Mouse (Mus musculus) bone marrow macrophage, adult 2 months (primary cell): ENCODE measurements at regions not wholly inside any gene's neighbourhood (a gene's known extent, or its start where the extent isn't known, plus 50 kb on each side); places are given as distances from the start of the nearest gene placed in this dataset.
A peak's percentile ranks its signal among the peaks of the same experiment; 100 is the strongest.

Source experiments
- H3K27ac ChIP-seq: 2 replicates; pipeline ENCODE4 v1.5.1; 2012; ENCODE audit warnings: low read depth, low read length; ENCODE audit not compliant: insufficient read depth
- H3K4me1 ChIP-seq: 2 replicates; pipeline ENCODE4 v1.6.1; 2012; ENCODE audit warnings: low read length; ENCODE audit not compliant: control insufficient read depth, insufficient read depth
- H3K4me3 ChIP-seq: 2 replicates; pipeline ENCODE4 v1.5.1; 2012; ENCODE audit warnings: mild to moderate bottlenecking, low read length, moderate library complexity; ENCODE audit not compliant: insufficient read depth
- CTCF ChIP-seq: IDR thresholded peaks from 2 replicates; pipeline ENCODE4 v1.5.1; 2012; ENCODE audit warnings: low read depth, mild to moderate bottlenecking, low read length, moderate library complexity
- POLR2A ChIP-seq: IDR thresholded peaks from 2 replicates; pipeline ENCODE4 v1.6.1; 2012; ENCODE audit warnings: mild to moderate bottlenecking, low read depth, low read length, borderline replicate concordance

DNA sequence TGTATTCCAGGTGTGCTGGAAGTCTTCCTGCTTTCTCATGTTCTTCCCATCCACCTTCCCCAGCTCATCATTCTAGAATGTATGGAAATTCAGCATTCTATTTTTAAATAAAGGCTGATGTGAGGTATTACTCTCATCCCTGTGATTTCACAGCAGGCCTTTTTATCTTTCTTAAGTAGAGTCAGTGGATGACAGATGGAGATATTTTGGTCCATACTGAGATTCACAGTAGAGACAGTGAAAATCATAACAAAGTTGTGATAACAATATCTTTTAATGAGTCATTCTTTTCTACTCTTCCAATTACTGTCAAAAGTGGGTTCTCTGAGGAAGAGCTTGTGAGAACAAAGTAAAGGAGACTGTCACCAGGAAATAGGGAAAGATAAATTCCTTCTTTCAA is 132.4 kb downstream of the AI429214 start:
- Histone ChIP-seq H3K4me1 (no peaks in the 10 kb centered on the region), H3K27ac (no peak overlapping the region), H3K4me3 (no peak overlapping the region)
- TF ChIP-seq POLR2A (no peak), CTCF (no peak)

DNA sequence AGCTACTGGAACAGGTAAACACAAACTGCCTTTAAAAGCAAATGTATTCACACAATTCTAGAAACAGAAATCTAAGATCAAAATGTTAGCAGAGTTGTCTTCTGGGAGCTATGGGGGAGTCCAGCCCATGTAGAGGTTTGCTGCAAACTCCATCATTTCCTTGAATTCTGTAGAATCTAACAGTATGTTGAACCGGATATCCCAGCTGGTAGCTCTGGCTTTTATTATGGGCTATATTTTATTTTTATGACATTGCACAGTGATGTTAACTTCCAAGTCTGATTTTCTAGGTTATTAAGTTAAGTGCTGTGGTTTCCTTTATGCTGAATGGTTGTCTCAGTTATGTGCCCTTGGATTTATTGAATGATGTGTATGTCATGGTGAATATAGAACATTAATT is 136.3 kb downstream of the AI429214 start:
- Histone ChIP-seq H3K4me3 (no peak overlapping the region), H3K4me1 (no peaks in the 10 kb centered on the region), H3K27ac (no peak overlapping the region)
- TF ChIP-seq POLR2A (no peak), CTCF (no peak)

DNA sequence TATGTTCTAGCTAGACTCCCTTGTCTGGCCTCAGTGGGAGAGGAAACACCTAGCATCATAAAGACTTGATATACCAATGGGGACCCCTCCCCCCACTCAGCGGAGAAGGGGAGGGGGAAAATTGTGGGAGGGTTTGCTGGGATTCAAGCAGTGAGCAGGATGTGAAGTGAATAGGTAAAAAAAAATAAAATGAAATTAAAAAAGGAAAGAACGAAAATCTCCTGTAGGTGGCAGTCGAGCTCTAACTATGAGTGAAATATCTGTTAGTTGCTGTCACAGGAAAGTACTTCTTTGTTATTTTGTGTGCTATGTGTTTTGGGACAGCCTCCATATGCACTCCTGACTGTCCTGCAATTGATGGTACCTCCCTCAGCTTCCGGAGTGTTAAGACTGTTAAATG is 138.6 kb downstream of the AI429214 start:
- no peak overlapping the region for H3K4me3 ChIP-seq
- H3K4me1 ChIP-seq, result no peaks in the 10 kb centered on the region
- H3K27ac ChIP-seq, result no peak overlapping the region
- TF ChIP-seq CTCF (no peak), POLR2A (no peak)

DNA sequence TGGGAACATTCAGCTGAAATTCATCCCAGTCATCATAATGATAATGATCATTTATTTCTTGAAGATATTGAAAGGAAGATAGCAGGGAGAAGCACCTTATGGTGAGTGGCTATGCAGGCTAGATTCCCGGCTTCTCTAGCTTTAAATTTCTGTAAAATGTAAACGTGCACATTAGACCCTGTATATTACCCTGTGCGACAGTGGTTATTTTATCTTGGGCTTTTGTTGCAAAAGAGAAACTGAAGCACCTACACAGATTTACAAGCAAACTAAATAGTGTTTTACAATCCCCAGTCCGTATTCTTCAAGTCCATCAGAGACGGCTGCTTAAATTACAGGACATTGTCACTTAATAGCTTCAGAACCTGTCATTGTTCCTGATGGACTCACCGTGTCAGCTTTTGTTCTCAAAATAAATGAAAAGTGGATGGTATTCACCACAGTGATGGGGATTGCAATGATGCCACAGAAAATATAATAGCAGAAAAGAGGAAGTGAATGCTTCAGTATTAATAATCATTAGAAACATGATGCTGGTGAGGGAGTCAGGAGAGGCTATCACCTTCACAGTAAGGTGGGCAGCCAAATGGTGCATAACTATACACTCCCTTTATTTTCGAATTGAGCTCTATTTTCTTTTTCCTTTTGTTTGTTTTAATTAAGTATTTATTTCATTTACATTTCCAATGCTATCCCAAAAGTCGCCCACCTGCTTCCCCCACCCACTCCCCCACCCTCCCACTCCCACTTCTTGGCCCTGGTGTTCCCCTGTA is 141.0 kb downstream of the AI429214 start:
- Histone ChIP-seq H3K27ac (no peak overlapping the region), H3K4me3 (no peak overlapping the region), H3K4me1 (no peaks in the 10 kb centered on the region)
- TF ChIP-seq CTCF (no peak), POLR2A (no peak)

DNA sequence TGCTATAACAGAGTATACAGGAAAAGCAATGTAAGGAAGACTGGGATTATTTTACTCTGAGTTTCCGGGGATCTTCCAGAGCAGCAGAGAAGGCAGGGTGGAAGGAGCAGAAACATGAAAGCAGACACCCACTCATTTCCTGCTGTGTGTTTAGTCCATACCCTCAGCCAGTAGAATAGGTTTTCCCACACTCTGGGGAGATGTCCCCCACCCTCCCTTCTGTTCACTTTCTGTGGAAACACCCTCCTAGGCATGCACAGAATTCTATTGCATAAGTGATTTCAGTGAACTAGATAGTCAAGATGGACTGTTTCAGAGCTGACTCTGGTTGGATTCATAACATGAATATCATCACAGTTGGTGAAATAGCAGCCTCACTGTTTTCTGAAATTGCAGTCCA is 156.9 kb downstream of the AI429214 start:
- H3K27ac ChIP-seq, result no peak overlapping the region
- no peak overlapping the region for H3K4me3 ChIP-seq
- TF ChIP-seq POLR2A, result no peak
- TF ChIP-seq CTCF, result no peak
- no peaks in the 10 kb centered on the region for H3K4me1 ChIP-seq

DNA sequence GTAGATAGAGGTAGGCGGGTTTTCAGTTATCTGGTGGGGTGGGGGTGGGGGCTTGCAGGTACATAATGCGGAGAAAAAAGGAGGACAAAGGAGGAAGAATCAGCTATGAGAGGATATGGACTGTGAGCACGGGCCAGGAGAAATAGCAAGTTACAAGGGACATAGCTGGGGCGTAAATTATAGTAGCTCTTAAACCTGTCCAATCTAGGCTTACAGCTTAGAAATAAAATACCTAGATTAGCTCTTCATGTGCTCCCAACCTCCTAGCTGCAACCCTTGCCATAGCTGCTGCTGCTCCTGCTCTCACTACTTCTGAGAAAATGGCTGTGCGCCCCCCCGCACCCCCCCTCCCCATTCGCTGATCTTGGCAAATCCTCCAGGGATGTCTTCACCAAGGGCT is 161.0 kb downstream of the AI429214 start:
- H3K4me3 ChIP-seq, result no peak overlapping the region
- no peaks in the 10 kb centered on the region for H3K4me1 ChIP-seq
- TF ChIP-seq CTCF, result no peak
- no peak for TF ChIP-seq POLR2A
- H3K27ac ChIP-seq, result no peak overlapping the region

DNA sequence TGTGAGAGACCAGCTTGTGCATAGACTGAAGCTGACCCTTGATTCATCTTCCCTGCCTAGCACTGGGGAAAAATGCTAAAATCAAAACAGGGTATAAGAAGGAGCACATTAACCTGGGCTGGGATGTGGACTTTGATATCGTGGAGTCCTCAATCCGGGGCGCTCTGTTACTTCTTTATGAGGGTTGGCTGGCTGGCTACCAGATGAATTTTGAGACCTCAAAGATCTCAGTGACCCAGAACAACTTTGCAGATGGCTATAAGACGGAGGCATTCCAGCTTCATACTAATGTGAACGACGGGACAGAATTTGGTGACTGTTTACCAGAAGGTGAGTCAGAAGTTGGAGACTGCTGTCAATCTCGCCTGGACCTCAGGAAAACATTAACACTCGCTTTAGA is 161.5 kb downstream of the AI429214 start:
- Histone ChIP-seq H3K4me3 (no peak overlapping the region), H3K27ac (no peak overlapping the region), H3K4me1 (no peaks in the 10 kb centered on the region)
- TF ChIP-seq CTCF (no peak), POLR2A (no peak)

DNA sequence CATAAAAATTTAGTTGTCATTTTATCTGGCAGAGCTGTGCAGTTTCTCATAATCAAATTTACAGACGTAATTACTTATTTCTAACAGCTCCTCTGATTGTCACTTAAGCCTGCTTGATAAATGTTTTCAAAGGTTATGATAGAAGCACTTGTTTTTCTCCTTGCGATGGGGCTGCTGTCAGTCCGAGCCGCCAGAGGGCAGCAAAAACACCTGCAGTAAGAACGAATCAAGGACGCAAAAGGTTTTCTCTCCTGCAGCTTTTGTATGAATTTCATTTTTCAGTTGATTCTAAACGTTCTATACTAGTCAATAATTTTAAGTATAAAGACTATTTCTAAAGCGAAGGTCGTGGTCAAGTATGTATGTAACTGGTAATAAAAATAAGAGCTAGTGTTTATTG is 166.1 kb downstream of the AI429214 start:
- Histone ChIP-seq H3K27ac (no peak overlapping the region), H3K4me1 (no peaks in the 10 kb centered on the region), H3K4me3 (no peak overlapping the region)
- TF ChIP-seq CTCF (peak; percentile 62), POLR2A (no peak)

DNA sequence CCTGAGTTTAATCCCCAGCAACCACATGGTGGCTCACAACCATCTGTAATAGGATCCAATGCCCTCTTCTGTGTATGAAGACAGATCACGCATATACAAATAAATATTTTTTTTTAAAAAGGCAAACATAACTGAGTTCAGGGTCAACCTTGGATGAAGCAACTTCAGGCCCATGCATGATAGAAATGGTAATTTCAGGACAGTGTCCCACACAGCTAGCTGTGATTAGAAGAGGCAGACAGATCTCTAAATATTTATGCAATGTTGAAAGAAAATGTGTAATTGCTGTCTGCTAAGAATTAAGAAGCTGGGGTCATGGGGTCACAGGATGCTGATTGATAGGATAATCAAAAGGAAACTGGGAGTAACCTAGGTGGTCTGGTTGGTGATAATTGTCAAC is 203.5 kb downstream of the AI429214 start:
- Histone ChIP-seq H3K4me1 (no peaks in the 10 kb centered on the region), H3K27ac (no peak overlapping the region), H3K4me3 (no peak overlapping the region)
- TF ChIP-seq CTCF (no peak), POLR2A (no peak)

DNA sequence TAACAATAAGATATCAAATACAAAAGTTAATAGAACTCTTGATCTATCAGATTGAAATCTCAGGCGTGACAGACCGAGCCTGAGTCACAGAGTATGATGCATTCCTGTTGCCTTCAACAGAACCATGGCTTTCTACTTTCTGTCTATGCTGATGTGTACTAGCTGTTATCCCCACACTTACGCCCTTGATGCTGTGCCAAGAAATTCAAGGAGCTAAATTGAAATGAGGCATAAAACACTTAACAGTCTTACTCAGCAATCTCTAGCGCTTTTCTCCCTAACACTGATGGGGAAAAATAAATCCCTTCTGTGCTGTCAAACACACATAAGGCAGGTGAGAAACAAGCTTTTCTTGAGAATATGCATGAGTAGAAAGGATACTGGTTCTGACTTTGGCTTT is 222.5 kb downstream of the AI429214 start:
- Histone ChIP-seq H3K27ac (no peak overlapping the region), H3K4me1 (no peaks in the 10 kb centered on the region), H3K4me3 (no peak overlapping the region)
- TF ChIP-seq CTCF, result no peak
- TF ChIP-seq POLR2A, result no peak
